Mouse (Mus musculus) forebrain, embryonic 13.5 days (tissue): ENCODE data around the gene Nbeal2. TPM values are rescaled to one million over a fixed set of nuclear protein-coding genes. Genes with fewer than 3 reads are reported as not detected.

Experiments used
- ATAC-seq: fragments of 200-750 bp; cut with Nextera tagmentation; 2 replicates; pipeline ENCODE4 v1.8.0; 2017
- H3K27ac ChIP-seq: fragments of 300-500 bp; sonication (generic); 2 replicates; pipeline ENCODE4 v1.5.1; 2015; ENCODE audit warnings: inconsistent platforms, mild to moderate bottlenecking, moderate library complexity
- H3K27me3 ChIP-seq: fragments of 300-500 bp; sonication (generic); 2 replicates; pipeline ENCODE4 v1.6.1; 2015; ENCODE audit warnings: mild to moderate bottlenecking, inconsistent platforms
- H3K36me3 ChIP-seq: fragments of 300-500 bp; sonication (generic); 2 replicates; pipeline ENCODE4 v1.6.1; 2015; ENCODE audit warnings: mild to moderate bottlenecking, inconsistent platforms; ENCODE audit not compliant: poor library complexity, severe bottlenecking
- H3K4me1 ChIP-seq: fragments of 300-500 bp; sonication (generic); 2 replicates; pipeline ENCODE4 v1.6.1; 2015; ENCODE audit warnings: inconsistent platforms
- H3K4me2 ChIP-seq: fragments of 300-500 bp; sonication (generic); 2 replicates; pipeline ENCODE4 v1.6.1; 2015; ENCODE audit warnings: inconsistent platforms, mild to moderate bottlenecking, moderate library complexity
- H3K4me3 ChIP-seq: fragments of 300-500 bp; sonication (generic); 2 replicates; pipeline ENCODE4 v1.5.1; 2015; ENCODE audit warnings: mild to moderate bottlenecking, inconsistent platforms
- H3K9ac ChIP-seq: fragments of 300-500 bp; sonication (generic); 2 replicates; pipeline ENCODE4 v1.6.1; 2015; ENCODE audit warnings: mild to moderate bottlenecking, inconsistent platforms
- H3K9me3 ChIP-seq: fragments of 300-500 bp; sonication (generic); replicated peaks from 2 replicates; pipeline ENCODE4 v1.6.1; 2016; ENCODE audit warnings: inconsistent platforms
- WGBS: fragments of 180-500 bp; shearing (Covaris S2); methylation state at CpG from one replicate; pipeline ENCODE4 v1.1.7; 2015; 5-methylcytosine and 5-hydroxymethylcytosine counted together
- polyA plus RNA-seq: library from polyadenylated mRNA; unstranded; fragments of >200 nt; fragmentation: Nextera tagmentation; extraction: Ambion mirVana; gene quantifications from 2 replicates; pipeline ENCODE4 v1.2.1, GENCODE M21; 2015

Nbeal2 gene
- polyA plus RNA-seq: 2.1 and 2.2 TPM in 2 replicates

DNA sequence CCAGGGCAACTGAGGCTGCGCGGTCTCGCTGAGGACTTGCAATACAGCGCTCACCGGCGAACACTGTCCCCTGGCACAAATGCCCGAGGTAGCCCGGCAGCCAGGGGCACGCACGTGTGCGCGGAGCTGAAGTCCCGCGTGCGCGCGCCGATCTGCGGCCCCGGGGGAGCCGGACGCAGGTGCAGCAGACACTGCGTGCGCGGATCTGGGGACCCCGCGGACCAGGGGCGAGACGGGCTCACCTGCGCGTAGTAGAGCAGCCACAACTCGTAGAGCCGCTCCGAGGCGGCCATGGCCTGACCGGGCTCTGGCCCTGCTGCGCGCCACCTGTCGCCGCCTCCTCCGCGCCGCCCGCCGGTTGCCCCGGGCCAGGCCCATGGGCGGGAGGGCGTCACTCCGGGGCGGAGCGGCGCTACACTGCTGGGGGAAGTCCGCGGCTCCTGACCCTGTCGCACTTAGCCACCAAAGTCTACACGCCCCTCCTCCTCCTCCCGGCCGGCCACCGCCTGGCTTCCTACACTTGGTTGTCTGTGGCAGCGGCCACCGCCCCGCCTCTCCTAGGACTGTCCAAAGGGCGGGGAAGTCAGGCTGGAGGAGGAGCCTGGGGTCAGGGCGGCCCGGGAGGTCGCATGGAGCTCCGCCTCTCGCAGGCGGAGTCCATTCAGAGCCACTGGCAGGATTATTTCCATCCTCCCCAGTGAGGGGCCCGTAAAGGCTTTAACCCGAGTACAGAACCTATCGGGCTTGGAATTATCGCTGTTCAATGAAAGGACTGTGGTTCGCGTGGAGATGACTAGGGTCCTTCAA, at the start of gene Nbeal2:
Gene Nbeal2 (minus strand): TSS at position 507 of the 807 bp plus-strand sequence.
- peak; percentile 23 for ATAC-seq
- 1% methylated on average over 54 of the region's 75 CpGs for WGBS
- Histone ChIP-seq H3K4me2 (peak within 1 kb of the TSS; percentile 99), H3K36me3 (no peaks in the 10 kb centered on the region), H3K27me3 (peaks cover 30% of the 10 kb centered on the region), H3K4me1 (peaks cover 75% of the 10 kb centered on the region), H3K4me3 (peak within 1 kb of the TSS; percentile 67), H3K9ac (peak within 1 kb of the TSS; percentile 79), H3K9me3 (no peaks in the 10 kb centered on the region), H3K27ac (no peak within 1 kb of the TSS)

DNA sequence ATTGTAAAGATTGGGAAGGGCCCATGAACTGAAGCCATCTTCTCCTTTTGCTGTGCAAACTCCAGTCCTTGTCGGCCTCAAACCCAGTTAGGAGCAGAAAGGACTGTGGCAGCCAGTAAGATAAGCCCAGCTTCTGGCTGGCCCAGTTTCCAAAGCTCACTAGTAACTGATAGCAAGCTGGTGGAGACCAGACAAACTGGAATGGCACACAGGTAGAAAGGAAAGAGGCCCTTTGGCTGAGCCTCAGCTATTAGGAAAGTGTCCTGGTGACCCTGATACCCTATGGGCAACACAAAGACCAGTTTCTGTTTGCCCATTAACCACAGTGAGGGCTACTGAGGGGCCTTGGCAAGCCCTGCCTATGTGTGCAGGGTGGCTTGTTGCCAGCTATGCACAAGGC, 48.9 kb upstream of the Nbeal2 start:
- ATAC-seq: no peak
- Histone ChIP-seq H3K9me3 (no peaks in the 10 kb centered on the region), H3K9ac (no peak overlapping the region), H3K36me3 (peaks cover 15% of the 10 kb centered on the region), H3K4me2 (no peak overlapping the region), H3K4me1 (peaks cover 8% of the 10 kb centered on the region; the same call in 1 of the 2 replicates), H3K27me3 (no peaks in the 10 kb centered on the region), H3K4me3 (no peak overlapping the region), H3K27ac (no peak overlapping the region)
- WGBS: 92% methylated on average over 1 of the region's 1 CpGs

DNA sequence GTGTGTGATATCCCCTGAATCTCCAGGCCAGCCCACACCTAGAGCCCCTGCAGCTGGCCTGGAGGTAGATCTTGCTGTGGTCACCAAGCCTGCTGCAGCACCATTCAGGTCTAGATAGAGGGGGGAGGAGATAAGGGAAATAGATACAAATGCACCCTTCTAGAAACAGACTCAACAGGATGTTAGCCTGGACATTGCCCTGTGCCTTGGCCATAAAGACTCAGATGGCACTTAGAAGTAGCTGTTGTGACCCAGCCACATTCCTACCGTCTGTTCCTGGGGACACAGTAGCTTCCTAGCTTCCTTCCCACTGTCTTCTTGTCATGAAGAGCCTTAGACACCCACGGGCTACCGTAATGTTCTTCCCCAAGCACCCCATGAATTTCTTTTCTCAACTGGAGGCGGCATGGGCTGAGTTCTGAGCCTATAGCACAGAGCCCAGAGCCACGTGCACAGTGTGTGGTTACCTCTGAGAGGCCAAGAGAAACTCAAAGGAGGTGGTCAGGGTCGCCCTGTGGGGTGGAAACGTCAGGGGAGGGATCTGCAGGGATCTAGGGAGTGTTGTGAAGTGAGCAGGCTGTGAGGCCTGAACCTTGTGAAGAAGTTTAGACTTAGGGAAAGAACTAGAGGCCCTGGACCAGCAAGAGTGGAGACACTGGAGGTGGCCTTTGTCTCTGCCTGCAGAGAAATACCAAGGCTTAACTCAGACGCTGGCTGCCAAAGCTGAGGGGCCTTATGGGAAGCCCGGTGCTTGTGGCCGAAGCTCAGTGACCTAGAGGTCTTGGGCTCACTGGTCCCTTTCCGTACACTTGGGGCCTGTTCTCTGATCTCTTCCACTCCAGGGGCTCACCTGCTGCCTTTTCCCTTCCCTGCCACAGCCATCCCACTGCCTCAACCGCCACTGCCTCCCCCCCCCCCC, 47.4 kb upstream of the Nbeal2 start:
- Histone ChIP-seq H3K9me3 (no peaks in the 10 kb centered on the region), H3K4me3 (no peak overlapping the region), H3K27me3 (no peaks in the 10 kb centered on the region), H3K4me1 (peaks cover 8% of the 10 kb centered on the region; the same call in 1 of the 2 replicates), H3K27ac (no peak overlapping the region), H3K4me2 (no peak overlapping the region), H3K36me3 (peaks cover 24% of the 10 kb centered on the region), H3K9ac (no peak overlapping the region)
- ATAC-seq: no peak
- 75% methylated on average over 12 of the region's 12 CpGs for WGBS

DNA sequence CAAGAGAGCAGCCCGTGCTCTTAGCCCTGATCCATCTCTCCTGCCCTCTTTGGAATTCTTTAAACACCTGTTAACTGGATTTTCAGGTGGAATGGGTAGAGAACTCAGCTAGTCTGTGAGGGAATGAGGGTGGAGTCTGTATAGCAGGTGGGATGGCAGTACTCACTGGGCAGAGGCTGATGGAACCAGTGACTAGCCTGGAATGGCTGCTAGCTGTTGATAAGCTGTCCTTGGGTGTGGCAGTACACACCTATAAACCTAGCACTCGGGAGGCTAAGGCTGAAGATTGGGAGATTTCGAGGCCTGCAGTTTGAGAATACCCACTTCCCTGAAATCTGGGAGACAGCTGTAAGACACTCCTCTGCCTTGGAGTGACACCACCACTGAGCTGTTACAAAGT, 45.6 kb upstream of the Nbeal2 start:
- Histone ChIP-seq H3K27ac (no peak overlapping the region), H3K4me2 (no peak overlapping the region), H3K9ac (no peak overlapping the region), H3K36me3 (peaks cover 33% of the 10 kb centered on the region), H3K4me3 (no peak overlapping the region), H3K27me3 (no peaks in the 10 kb centered on the region), H3K9me3 (no peaks in the 10 kb centered on the region), H3K4me1 (peaks cover 8% of the 10 kb centered on the region; the same call in 1 of the 2 replicates)
- no peak for ATAC-seq
- 92% methylated on average over 3 of the region's 3 CpGs for WGBS

DNA sequence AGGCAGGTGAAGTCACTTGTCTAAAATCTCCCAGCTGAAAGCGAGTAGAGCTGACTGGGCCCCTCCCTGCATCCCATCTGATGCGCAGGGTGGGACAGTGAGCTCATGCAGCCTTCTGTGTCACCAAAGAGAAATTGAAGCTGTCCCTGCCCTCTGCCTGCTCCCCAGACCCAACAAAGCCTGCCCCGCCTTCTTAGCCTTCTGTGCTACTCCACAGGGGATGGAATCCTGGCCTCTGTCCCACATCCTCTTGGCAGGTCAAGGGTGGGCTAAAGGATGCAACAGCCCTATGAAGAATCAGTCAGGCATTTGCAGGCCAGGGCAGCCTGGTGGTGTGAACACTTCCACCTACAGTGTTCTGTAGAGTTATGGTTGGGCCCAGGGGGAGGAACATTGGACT, 43.5 kb upstream of the Nbeal2 start:
- H3K4me2 ChIP-seq: no peak overlapping the region
- H3K9ac ChIP-seq: no peak overlapping the region
- no peak overlapping the region for H3K27ac ChIP-seq
- no peak for ATAC-seq
- H3K4me1 ChIP-seq: 0 out of 2 replicates have a peak, but pooled peaks cover under 1% of the 10 kb centered on the region
- H3K36me3 ChIP-seq: peaks cover 49% of the 10 kb centered on the region
- 89% methylated on average over 3 of the region's 3 CpGs for WGBS
- no peaks in the 10 kb centered on the region for H3K9me3 ChIP-seq
- H3K27me3 ChIP-seq: no peaks in the 10 kb centered on the region
- no peak overlapping the region for H3K4me3 ChIP-seq

DNA sequence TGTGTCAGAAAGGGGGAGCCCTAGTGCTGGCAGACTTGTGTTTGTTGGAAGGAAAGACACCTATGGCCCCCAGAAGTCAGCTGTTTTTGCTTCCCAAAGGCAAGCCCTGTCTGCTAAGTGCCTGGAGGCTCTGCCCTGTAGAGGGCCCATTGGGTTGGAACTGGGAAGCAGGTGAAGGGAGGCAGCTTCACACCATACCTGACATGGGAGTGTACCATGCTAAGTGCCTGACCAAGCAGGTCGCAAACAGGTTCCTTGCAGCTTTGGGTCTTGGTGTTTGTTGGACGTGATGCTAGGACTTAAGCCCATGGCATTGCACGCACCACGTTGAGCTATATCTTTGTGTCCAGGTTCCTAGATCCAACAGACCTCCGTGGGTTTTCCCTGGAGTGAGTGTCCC, 42.5 kb upstream of the Nbeal2 start:
- H3K36me3 ChIP-seq: peaks cover 49% of the 10 kb centered on the region
- no peak overlapping the region for H3K4me3 ChIP-seq
- no peak overlapping the region for H3K27ac ChIP-seq
- no peak overlapping the region for H3K9ac ChIP-seq
- no peak overlapping the region for H3K4me2 ChIP-seq
- no peaks in the 10 kb centered on the region for H3K9me3 ChIP-seq
- no peaks in the 10 kb centered on the region for H3K4me1 ChIP-seq
- no peaks in the 10 kb centered on the region for H3K27me3 ChIP-seq
- ATAC-seq: no peak
- 89% methylated on average over 5 of the region's 5 CpGs for WGBS

DNA sequence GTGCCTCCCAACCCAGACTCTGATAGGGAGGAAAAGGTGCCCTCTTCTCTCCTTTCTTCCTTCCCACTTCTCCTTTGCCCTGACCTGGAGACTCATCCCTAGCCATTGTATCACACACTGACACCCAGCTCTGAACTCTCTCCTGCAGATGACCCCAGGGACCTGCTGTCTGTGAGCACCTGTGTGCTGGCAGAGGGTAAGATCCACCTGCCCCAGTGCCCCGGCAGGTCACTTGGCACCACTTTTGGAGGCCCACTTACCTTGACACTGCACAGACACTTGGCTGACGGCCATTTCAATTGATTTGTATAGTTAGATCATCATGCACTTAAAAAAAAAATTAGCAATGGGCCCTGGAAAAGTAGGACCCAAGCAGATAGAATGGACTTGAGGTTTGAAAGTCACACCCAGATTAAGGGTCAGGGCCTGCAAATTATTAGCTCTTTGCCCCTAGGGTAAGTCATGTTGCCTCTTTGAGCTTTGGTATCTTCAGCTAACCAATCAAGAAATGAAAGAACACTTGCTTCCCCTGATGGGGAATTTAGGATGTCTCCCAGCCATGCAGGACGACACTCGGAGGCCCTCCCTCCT, 41.3 kb upstream of the Nbeal2 start:
- H3K4me2 ChIP-seq: no peak overlapping the region
- H3K36me3 ChIP-seq: peaks cover 42% of the 10 kb centered on the region
- no peaks in the 10 kb centered on the region for H3K4me1 ChIP-seq
- no peak for ATAC-seq
- 86% methylated on average over 4 of the region's 4 CpGs for WGBS
- no peaks in the 10 kb centered on the region for H3K27me3 ChIP-seq
- H3K27ac ChIP-seq: no peak overlapping the region
- no peaks in the 10 kb centered on the region for H3K9me3 ChIP-seq
- H3K4me3 ChIP-seq: no peak overlapping the region
- no peak overlapping the region for H3K9ac ChIP-seq

DNA sequence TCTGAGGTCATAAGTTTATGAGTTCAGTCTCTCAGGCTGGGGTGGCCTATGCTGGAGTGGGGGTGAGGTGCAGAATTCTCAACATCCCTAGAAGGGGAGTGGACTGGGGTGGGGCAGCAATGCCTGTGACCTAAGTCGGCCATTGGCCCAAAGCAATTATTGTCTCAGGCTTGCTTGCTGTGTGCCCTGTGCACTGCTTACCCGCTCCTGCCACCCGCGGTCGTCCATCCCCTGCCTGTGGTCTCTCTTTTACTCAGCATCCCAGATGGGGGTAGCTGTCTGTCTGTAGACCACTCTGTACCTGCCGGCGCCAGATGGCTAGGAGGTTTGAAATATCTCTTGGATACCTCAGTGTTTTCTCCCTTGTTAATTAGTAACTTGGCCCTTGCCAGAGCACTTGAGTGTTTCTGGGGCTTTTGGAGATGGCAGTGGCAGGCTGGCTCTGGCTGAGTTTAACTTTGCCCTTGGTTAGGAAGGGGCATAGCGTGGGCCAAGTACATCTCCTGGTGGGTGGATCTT, 35.4 kb upstream of the Nbeal2 start:
- ATAC-seq: no peak
- H3K9ac ChIP-seq: no peak overlapping the region
- no peak overlapping the region for H3K4me3 ChIP-seq
- H3K9me3 ChIP-seq: no peaks in the 10 kb centered on the region
- H3K27me3 ChIP-seq: no peaks in the 10 kb centered on the region
- no peak overlapping the region for H3K4me2 ChIP-seq
- 86% methylated on average over 8 of the region's 8 CpGs for WGBS
- peaks cover 29% of the 10 kb centered on the region for H3K4me1 ChIP-seq
- H3K27ac ChIP-seq: no peak overlapping the region
- H3K36me3 ChIP-seq: peaks cover 15% of the 10 kb centered on the region

DNA sequence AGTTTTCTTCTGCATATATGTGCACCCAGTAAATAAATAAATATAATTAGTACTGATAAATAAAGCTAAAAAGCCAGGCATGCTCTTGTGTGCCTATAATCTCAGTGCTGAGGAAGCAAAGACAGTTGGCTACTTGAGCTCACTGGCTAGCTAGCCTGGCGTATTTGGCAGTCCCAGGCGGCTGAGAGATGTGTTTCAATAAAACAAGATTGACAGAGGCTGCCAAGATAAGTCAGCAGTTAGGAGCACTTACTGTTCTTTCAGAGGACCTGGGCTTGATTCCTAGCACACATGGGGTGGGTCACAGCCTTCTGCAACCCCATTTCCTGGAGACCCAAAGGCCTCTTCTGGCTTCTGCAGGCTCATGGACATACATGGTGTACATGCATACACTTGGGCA, 33.9 kb upstream of the Nbeal2 start:
- Histone ChIP-seq H3K4me3 (no peak overlapping the region), H3K4me2 (no peak overlapping the region), H3K9ac (no peak overlapping the region), H3K27ac (no peak overlapping the region), H3K4me1 (peaks cover 43% of the 10 kb centered on the region), H3K9me3 (no peaks in the 10 kb centered on the region), H3K27me3 (no peaks in the 10 kb centered on the region), H3K36me3 (peaks cover 2% of the 10 kb centered on the region; the same call in 1 of the 2 replicates)
- no peak for ATAC-seq
- WGBS: 85% methylated on average over 2 of the region's 2 CpGs

DNA sequence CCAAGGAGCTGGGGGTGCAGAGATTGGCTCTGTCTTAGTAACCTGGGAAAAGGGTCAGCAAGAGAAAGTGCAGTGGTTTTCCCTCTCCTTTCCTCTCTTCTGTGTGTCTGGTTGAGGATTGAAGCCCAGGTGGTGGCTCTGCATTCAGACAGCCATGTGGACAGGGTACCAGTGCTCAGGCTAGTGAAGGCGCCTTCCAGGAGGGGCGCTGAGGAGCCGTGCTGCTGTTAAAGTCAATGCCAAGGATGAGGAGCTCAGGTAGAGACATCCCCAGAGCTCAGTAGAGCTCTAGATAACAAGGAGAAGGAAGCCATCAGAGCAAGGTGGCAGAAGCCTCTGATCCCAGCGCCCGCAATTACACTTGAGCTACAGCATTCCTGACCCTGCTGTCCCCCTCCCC, 33.1 kb upstream of the Nbeal2 start:
- Histone ChIP-seq H3K36me3 (no peaks in the 10 kb centered on the region), H3K9me3 (no peaks in the 10 kb centered on the region), H3K9ac (no peak overlapping the region), H3K4me2 (no peak overlapping the region), H3K27me3 (no peaks in the 10 kb centered on the region), H3K27ac (no peak overlapping the region), H3K4me1 (peaks cover 49% of the 10 kb centered on the region), H3K4me3 (no peak overlapping the region)
- 70% methylated on average over 5 of the region's 5 CpGs for WGBS
- ATAC-seq: no peak

DNA sequence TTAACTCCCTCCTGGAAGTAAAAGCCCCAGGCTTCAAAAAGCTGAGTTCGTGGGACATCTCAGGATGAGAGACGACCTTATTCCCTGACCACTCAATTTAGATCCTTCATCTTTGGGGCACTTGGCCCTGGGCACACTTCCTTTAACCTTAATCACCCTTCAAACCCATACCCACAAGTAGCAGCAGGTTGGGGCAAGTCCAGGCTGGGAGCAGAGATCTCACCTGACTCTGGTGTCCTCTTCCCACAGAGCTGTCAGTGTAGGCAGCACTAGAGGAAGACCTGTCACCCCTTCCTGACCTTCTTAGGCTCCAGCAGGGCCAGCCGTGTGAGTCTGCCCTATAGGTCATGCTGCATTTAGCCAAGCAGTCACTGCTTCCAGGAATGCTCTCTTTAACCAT, 32.5 kb upstream of the Nbeal2 start:
- no peaks in the 10 kb centered on the region for H3K27me3 ChIP-seq
- H3K4me1 ChIP-seq: peaks cover 55% of the 10 kb centered on the region
- H3K36me3 ChIP-seq: no peaks in the 10 kb centered on the region
- no peak overlapping the region for H3K27ac ChIP-seq
- no peak overlapping the region for H3K4me2 ChIP-seq
- no peak overlapping the region for H3K4me3 ChIP-seq
- WGBS: 71% methylated on average over 3 of the region's 3 CpGs
- no peak for ATAC-seq
- no peaks in the 10 kb centered on the region for H3K9me3 ChIP-seq
- H3K9ac ChIP-seq: no peak overlapping the region

DNA sequence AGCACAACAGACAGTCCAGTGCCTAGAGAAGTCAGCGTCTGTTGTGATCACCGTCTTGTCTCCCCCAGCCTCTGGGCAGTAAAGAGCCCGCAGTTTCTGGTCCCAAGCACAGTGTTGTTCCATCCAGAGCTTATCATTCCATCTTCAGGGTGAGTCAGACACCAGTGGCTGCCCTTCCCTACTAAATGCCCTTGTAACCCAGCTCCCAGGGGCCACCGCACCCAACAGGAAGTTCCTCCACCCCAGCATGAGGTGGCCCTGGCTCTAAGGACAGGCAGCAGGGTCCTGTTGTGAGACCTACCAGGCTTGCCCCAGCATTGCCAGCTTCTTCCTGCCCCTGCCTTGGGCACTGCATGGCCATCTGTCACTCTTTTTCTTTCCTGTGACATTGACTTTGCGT, 31.6 kb upstream of the Nbeal2 start:
- WGBS: 86% methylated on average over 5 of the region's 5 CpGs
- Histone ChIP-seq H3K9me3 (no peaks in the 10 kb centered on the region), H3K27me3 (no peaks in the 10 kb centered on the region), H3K4me2 (no peak overlapping the region), H3K4me3 (no peak overlapping the region), H3K4me1 (peaks cover 60% of the 10 kb centered on the region), H3K27ac (peak overlapping the region; percentile 90), H3K36me3 (no peaks in the 10 kb centered on the region), H3K9ac (no peak overlapping the region)
- ATAC-seq: no peak
